Mouse (Mus musculus) gastrocnemius, adult 2 months (tissue): ENCODE results near the gene Fgf8. TPM values are rescaled to one million over a fixed set of nuclear protein-coding genes. Genes with fewer than 3 reads are reported as not detected.

Experiments used
- DNase-seq: peaks from one replicate; pipeline ENCODE4 v3.0.0; 2022
- H3K27ac ChIP-seq: fragments of 200-600 bp; 2 replicates; pipeline ENCODE4 v1.8.1; 2022; ENCODE audit warnings: mild to moderate bottlenecking
- H3K4me3 ChIP-seq: fragments of 200-600 bp; 2 replicates; pipeline ENCODE4 v1.8.1; 2022; ENCODE audit warnings: mild to moderate bottlenecking, moderate library complexity
- CTCF ChIP-seq: fragments of 200-600 bp; IDR thresholded peaks from 2 replicates; pipeline ENCODE4 v1.8.1; 2022; ENCODE audit warnings: antibody characterized with exemption, mild to moderate bottlenecking, moderate library complexity
- intact Hi-C: fragments of 180-260 bp; cut with DNase I; formaldehyde crosslinking; loops from one replicate; pipeline ENCODE4 v1.15.1; 2025
- total RNA-seq, 2 experiments: library from RNA; stranded (reverse); gene quantifications; 2 replicates each; pipeline ENCODE4 v1.2.3; 2021

Gene Fgf8
- total RNA-seq, 2 experiments from 2014 or later, result not detected

DNA sequence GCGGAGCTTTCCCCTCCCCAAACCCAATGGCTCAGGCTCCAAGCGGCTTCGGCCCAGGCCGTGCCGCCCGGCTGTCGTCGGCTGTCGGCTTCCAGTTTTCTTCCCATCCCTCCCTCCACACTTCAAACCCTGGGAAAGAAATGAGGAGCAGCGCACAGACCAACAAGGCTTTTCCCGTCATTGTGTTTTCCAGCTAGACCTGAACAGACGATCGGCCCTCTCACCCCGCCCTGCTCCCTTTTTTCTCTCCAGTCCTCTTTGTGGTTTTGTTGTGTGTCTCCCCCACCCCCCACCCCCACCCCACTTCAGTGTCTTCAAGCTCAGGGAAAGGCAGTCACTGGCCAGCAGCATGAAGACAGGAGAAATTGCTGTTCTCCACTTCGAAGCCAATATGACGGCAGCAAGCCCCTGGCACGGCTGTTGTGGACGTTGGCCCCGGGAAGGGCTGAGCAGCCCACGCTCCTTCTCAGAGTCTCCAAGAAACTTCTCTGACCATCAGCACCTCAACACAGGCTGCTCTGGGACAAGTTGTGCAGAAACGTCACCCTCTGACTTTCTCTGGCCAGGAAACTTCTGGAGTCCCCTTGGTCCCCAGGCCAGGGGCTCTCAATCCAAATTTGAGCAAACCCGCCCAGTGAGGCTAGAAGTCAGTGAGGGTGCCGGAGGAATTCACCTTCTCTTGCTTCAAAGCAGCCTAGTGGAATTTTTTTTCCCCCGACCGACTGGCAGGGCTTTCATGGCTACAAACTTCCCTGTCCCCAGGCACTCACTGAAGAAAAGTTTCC, 47.0 kb downstream of the Fgf8 start:
- H3K4me3 ChIP-seq, result no peak overlapping the region
- H3K27ac ChIP-seq, result peak overlapping the region; percentile 28; the same call in 1 of the 2 replicates
- no peak for DNase-seq
- intact Hi-C loops, result no loop called here
- TF ChIP-seq CTCF, result no peak

DNA sequence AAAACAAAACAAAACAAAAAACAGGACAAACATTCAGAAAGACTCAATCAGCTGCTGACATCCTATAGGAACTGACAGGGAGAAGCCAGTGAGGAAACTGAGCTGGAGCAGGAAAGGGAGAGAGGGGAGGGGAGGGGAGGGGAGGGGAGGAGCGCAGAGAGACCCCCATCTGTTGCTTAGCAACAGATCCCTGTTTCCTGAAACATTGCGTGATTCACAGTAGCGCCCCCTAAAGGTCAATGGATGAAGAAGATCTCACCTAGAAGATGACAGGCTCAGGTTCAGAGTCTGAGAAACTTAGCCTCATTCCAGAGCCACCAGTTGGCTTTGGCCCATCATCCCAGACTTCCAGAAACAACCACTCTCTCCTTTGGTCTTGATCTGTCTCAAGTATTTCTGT, 48.7 kb downstream of the Fgf8 start:
- TF ChIP-seq CTCF, result peak; percentile 11; the same call in 1 of the 2 replicates
- intact Hi-C loops, result no loop called here
- H3K27ac ChIP-seq, result no peak overlapping the region
- H3K4me3 ChIP-seq, result no peak overlapping the region
- no peak for DNase-seq

DNA sequence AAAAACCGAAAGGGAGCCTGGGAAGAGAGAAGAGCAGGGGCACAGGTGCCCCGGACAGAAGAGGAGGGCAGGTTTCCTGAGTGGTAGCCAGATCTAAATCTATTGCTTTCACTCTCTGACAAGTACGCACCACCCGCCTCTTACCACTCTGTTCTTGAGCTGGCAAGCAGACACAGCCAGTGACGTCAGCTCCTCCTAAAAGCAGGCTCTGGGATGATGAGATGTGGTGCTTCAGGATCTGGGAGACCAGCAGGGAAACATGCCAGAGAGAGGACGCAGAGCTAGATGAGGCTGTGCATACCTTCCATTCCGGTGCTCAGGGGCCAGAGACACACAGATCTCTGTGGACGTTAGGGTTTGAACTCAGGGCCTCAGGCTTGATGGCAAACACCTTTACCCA, 50.5 kb downstream of the Fgf8 start:
- intact Hi-C loops, result no loop called here
- no peak for DNase-seq
- Histone ChIP-seq H3K27ac (no peak overlapping the region), H3K4me3 (no peak overlapping the region)
- no peak for TF ChIP-seq CTCF

DNA sequence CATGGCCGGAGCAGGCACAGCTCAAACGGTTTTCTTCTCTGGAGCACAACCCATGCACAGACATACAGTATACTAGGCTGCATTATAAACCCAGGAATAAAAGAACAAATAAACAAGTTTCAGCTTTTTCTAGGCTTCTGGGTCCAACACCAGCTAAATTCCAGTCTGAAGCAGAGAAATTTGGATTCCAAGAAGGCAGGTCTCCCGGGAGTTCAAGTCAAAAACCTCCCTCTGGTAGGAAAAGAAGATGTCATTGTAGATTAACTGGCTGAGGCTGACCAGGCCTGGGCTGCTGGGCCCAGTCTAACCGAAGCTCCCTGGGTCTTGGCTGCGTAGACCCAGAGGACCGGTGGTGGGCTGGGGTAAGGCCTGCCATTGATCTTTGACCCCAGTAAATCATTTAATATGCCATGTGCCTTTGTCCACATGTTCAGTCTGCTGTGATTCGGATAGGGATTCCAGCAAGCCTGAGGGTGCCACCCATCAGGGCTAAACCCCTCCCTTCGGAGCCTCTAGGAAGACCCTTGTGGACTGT, 51.6 kb downstream of the Fgf8 start:
- no peak for TF ChIP-seq CTCF
- no peak overlapping the region for H3K4me3 ChIP-seq
- peak overlapping the region; percentile 61 for H3K27ac ChIP-seq
- intact Hi-C loops, result no loop called here
- no peak for DNase-seq

DNA sequence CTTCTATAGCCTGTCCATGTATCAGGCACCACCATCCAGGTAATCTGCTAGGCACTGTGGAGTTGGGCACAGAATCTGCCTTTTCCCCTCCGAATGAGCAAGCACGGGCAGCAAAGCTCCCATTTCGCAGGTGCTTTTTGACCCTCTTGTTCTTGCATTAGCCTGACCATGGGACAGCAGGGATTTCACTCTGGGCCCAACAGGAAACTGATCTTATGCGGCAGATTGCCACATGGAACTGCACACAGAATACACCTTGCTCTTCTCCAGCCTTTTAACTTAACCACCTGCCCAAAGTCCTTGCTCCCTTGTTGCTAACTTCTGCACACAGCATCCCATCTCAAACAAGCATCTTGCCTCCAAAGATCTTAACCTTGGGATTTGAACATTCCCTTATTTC, 55.7 kb downstream of the Fgf8 start:
- intact Hi-C loops, result no loop called here
- no peak for DNase-seq
- H3K4me3 ChIP-seq, result no peak overlapping the region
- TF ChIP-seq CTCF, result no peak
- H3K27ac ChIP-seq, result no peak overlapping the region

Other genes with a start within 250 kb of the Fgf8 start
- gene Poll, start 182.4 kb downstream of the Fgf8 start, total RNA-seq, result 10 to 100 TPM; 13.5 to 16.0 TPM
- gene Gm17018, start 182.3 kb downstream of the Fgf8 start, total RNA-seq, result 10 to 100 TPM; 19.5 to 19.6 TPM
- gene Fbxw4, start 82.6 kb downstream of the Fgf8 start, total RNA-seq, result 10 to 100 TPM; 29.0 to 30.8 TPM
- gene Npm3, start 6.7 kb upstream of the Fgf8 start, total RNA-seq, result 10 to 100 TPM; 11.0 to 13.3 TPM
- gene Mgea5, start 40.9 kb upstream of the Fgf8 start, total RNA-seq, result 10 to 100 TPM; 35.2 to 41.8 TPM
- gene Kcnip2, start 73.1 kb upstream of the Fgf8 start, total RNA-seq, result under 1 TPM; 0.48 to 0.70 TPM